33 mouse cellular contexts compared by ENCODE assay signal in the genomic region with DNA sequence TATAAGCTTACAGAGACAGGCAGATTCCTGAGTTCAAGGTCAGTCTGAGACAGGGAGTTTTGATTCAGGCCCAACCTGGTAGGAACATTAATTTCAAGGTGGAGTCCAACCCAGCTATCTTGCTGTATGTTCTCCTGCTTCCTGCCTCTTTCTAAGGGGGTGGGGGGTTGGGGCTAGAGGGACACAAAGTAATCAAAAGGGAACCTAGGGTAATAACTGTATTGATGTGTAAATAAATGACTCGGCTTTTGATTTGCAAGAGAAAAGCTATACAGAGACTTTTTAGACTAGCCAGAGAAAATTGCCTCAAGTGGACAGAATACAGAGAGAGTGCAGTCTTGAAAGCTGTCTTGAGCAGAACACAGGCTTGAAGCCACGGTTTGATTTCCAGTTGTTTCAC.
"Had no signal": no experiment of that assay in that cellular context is flagged by ENCODE, and none has a peak within 500 bp of the region (broad histone marks: within the 10 kb centered on the region; RNA-seq: fewer than 3 reads in every experiment).

No protein-coding gene starts in this region.

- H3K4me1 ChIP-seq: heart, embryonic 12.5 days; heart, embryonic 13.5 days; heart, embryonic 15.5 days; hindbrain, embryonic 10.5 days; hindbrain, embryonic 12.5 days; hindbrain, embryonic 13.5 days; hindbrain, embryonic 15.5 days; intestine, embryonic 15.5 days had no signal

- H3K4me3 ChIP-seq: heart, embryonic 12.5 days; heart, embryonic 13.5 days; heart, embryonic 15.5 days; hindbrain, embryonic 10.5 days; hindbrain, embryonic 12.5 days; hindbrain, embryonic 13.5 days; hindbrain, embryonic 15.5 days; intestine, embryonic 15.5 days; layer of hippocampus, adult 2 months; left cerebral cortex, adult 2 months had no signal

- DNase-seq: heart, postnatal 10 days; heart, postnatal 14 days; heart, postnatal 36 days; heart, postnatal 4 days; kidney, adult 11 months; kidney, adult 18-20 months; kidney, adult 2 months; kidney, adult 8-10 months; kidney, adult 9 months; kidney, postnatal 10 days; kidney, postnatal 14 days; kidney, postnatal 25 days; kidney, postnatal 36 days; kidney, postnatal 4 days; layer of hippocampus, adult 9-11 months; layer of hippocampus, postnatal 36 days had no signal

- H3K4me2 ChIP-seq: heart, embryonic 12.5 days; heart, embryonic 13.5 days; heart, embryonic 15.5 days; hindbrain, embryonic 12.5 days; hindbrain, embryonic 13.5 days; hindbrain, embryonic 14.5 days; hindbrain, embryonic 15.5 days; intestine, embryonic 15.5 days had no signal

- ATAC-seq: hindbrain, embryonic 16.5 days; hindbrain, postnatal 0 days; inflammation-experienced regulatory T-cells, adult 6 months; intestine, embryonic 15.5 days; intestine, embryonic 16.5 days; intestine, postnatal 0 days had no signal

- H3K27me3 ChIP-seq: heart, embryonic 12.5 days; heart, embryonic 13.5 days; heart, embryonic 15.5 days; hindbrain, embryonic 12.5 days; hindbrain, embryonic 13.5 days; hindbrain, embryonic 15.5 days; intestine, embryonic 15.5 days had no signal

- H3K36me3 ChIP-seq: heart, embryonic 12.5 days; heart, embryonic 13.5 days; heart, embryonic 15.5 days; hindbrain, embryonic 10.5 days; hindbrain, embryonic 12.5 days; hindbrain, embryonic 13.5 days; hindbrain, embryonic 15.5 days; intestine, embryonic 15.5 days had no signal

- H3K27ac ChIP-seq: heart, embryonic 13.5 days; heart, embryonic 15.5 days; hindbrain, embryonic 10.5 days; hindbrain, embryonic 12.5 days; hindbrain, embryonic 13.5 days; hindbrain, embryonic 14.5 days; hindbrain, embryonic 15.5 days; hindbrain, postnatal 0 days; intestine, embryonic 15.5 days; kidney, postnatal 0 days; layer of hippocampus, adult 2 months; left cerebral cortex, adult 2 months had no signal

- H3K9me3 ChIP-seq: heart, embryonic 12.5 days; heart, embryonic 13.5 days; heart, embryonic 15.5 days; hindbrain, embryonic 10.5 days; hindbrain, embryonic 12.5 days; hindbrain, embryonic 13.5 days; hindbrain, embryonic 15.5 days; intestine, embryonic 15.5 days had no signal

- H3K9ac ChIP-seq: heart, embryonic 12.5 days; heart, embryonic 13.5 days; heart, embryonic 15.5 days; hindbrain, embryonic 12.5 days; hindbrain, embryonic 13.5 days; hindbrain, embryonic 14.5 days; hindbrain, embryonic 15.5 days; intestine, embryonic 15.5 days had no signal
